Mouse (Mus musculus): ENCODE results near the gene Gfy. TPM values are rescaled to one million over a fixed set of nuclear protein-coding genes. Genes with fewer than 3 reads are reported as not detected.

Gfy gene
- polyA plus RNA-seq, 1 experiment from 2014 or later, result not detected

- Histone ChIP-seq H3K27ac (no peak overlapping the region), H3K9ac (no peak overlapping the region), H3K27me3 (peaks cover 41% of the 10 kb centered on the region), H3K9me3 (0 out of 2 replicates have a peak, but pooled peaks cover 6% of the 10 kb centered on the region), H3K4me2 (replicated peaks) (no peak overlapping the region), H3K4me1 (peaks cover 5% of the 10 kb centered on the region; the same call in 1 of the 2 replicates), H3K36me3 (no peaks in the 10 kb centered on the region), H3K4me3 (no peak overlapping the region)
- ATAC-seq (ENCODE audit: low FRiP score, low read depth), result no peak
- 80% methylated on average over 6 of the region's 6 CpGs for WGBS
These were observed 28.9 kb upstream of the Gfy start for GRCm38 (mm10) chr7:45208260-45208659.

DNA sequence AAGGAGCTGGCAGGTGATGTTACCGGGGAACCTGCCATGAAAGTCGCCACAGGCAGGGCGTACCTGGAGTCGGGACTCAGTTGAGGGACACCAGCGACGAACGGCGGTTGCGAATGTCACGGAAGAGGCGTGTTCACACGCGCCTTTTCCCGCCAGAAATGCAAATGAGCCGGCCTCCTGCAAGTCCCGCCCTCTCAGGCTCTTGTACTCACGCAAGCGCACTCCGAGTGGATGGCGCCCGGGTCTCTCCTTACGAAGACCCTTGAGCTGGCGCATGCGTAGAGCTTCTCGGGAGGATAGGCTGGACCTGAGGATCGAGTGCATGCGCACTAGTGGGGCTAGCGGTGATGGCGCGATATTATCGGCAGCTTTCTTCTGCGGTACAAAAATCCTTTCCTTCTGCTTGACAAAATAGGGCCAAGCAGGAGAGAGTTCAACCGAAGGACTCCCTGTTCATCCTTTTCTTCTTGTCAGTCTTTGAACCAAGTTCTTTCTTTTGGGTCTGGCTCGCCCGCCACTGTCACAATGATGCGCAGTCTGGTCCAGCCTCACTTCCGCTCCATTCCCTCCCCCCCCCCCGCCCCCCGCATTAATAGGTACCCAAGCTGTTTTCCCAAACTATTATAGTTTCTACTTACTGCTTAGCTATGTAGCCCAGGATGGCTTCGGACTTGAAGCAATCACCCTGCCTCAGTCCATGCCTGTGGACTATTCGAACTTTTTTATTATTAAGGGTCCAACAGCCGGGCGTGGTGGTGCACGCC is 25.2 kb upstream of the Gfy start, which contains the start of gene Ccdc155:
TSS of gene Ccdc155 (minus strand) at position 513 of the 764 bp plus-strand sequence.
- Histone ChIP-seq H3K4me1 (no peaks in the 10 kb centered on the region), H3K27ac (peak within 1 kb of the TSS; percentile 56; the same call in 1 of the 2 replicates), H3K27me3 (peaks cover 17% of the 10 kb centered on the region), H3K4me3 (peak within 1 kb of the TSS; percentile 49), H3K36me3 (no peaks in the 10 kb centered on the region), H3K9me3 (0 out of 2 replicates have a peak, but pooled peaks cover 6% of the 10 kb centered on the region), H3K9ac (peak within 1 kb of the TSS; percentile 53), H3K4me2 (replicated peaks) (peak within 1 kb of the TSS; percentile 66)
- 8% methylated on average over 44 of the region's 44 CpGs for WGBS
- ATAC-seq (ENCODE audit: low FRiP score, low read depth), result peak; percentile 97

GRCm38 (mm10) chr7:45202654-45203053 is 23.3 kb upstream of the Gfy start:
- no peaks in the 10 kb centered on the region for H3K9me3 ChIP-seq
- H3K9ac ChIP-seq, result no peak overlapping the region
- H3K27me3 ChIP-seq, result peaks cover 12% of the 10 kb centered on the region; the same call in 1 of the 2 replicates
- ATAC-seq (ENCODE audit: low FRiP score, low read depth), result no peak
- H3K4me2 ChIP-seq (replicated peaks), result no peak overlapping the region
- H3K27ac ChIP-seq, result no peak overlapping the region
- 43% methylated on average over 10 of the region's 10 CpGs for WGBS
- no peaks in the 10 kb centered on the region for H3K36me3 ChIP-seq
- no peaks in the 10 kb centered on the region for H3K4me1 ChIP-seq
- H3K4me3 ChIP-seq, result no peak overlapping the region

DNA sequence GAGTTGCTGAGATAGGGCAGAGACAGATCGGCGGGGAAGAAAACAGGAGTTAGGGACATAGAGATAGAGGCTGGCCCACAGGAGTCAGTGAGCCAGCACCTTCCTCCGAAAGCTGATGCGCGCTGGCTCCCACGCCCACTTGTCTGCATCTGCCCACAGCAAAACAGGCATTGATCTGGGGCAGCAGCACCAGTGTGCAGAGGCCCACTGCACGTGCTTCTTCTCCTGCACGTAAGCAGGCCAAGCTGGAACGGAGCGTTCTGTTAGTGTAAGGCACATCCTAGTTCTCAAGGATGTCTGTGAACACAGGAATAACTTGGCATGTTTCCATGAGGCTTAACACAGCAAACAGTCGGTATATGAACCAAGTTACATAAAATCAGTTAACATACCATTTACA is 19.6 kb upstream of the Gfy start:
- Histone ChIP-seq H3K9ac (no peak overlapping the region), H3K27ac (no peak overlapping the region), H3K4me2 (replicated peaks) (no peak overlapping the region), H3K9me3 (no peaks in the 10 kb centered on the region), H3K27me3 (peaks cover 18% of the 10 kb centered on the region), H3K4me1 (no peaks in the 10 kb centered on the region), H3K36me3 (no peaks in the 10 kb centered on the region), H3K4me3 (no peak overlapping the region)
- WGBS, result 81% methylated on average over 11 of the region's 11 CpGs
- ATAC-seq (ENCODE audit: low FRiP score, low read depth), result no peak

DNA sequence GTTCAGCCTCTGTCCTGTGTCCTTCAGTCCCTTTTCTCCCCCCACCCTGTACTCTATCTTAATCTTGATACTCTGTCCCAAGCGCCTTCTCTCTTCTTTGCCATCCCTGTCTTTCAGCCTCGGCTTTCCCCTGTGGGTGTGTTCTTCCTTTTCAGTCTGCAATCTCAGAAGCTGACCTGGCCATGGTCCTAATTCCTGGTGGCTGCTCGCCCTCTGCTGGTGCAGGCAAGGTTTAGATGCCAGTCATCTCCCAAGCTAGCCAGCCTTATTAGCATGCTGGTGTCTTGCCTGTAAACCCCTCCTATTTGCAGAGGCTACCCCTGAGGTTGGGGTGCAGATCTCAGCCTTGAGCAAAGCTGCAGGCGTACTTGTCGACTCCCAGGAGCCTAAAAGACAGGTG is 19.1 kb upstream of the Gfy start:
- ATAC-seq (ENCODE audit: low FRiP score, low read depth), result no peak
- Histone ChIP-seq H3K9ac (no peak overlapping the region), H3K4me2 (replicated peaks) (no peak overlapping the region), H3K36me3 (no peaks in the 10 kb centered on the region), H3K27me3 (peaks cover 22% of the 10 kb centered on the region), H3K27ac (no peak overlapping the region), H3K4me3 (no peak overlapping the region), H3K4me1 (no peaks in the 10 kb centered on the region), H3K9me3 (no peaks in the 10 kb centered on the region)
- 13% methylated on average over 5 of the region's 5 CpGs for WGBS

DNA sequence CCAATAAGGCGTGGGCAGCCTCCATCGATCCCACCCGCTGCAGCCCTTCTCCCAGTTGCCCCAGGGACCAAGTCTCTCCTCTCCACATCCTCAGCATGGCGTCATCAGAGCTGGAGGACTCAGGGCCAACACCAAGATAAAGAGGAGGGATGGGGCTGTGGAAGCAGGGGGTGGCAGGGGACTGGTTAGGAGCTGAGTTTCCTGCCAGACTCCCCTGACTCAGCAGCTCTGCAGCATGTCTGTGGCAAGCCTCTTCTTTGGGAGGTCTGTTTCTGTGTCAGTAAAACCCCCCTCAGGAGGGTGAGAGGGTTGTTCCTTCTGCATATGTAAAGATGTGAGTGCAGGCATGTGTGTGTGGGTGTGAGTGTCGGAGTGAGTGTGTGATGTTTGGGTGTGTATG is 17.6 kb upstream of the Gfy start:
- 0 out of 2 replicates have a peak overlapping the region, but pooled peaks have one; percentile 39 for H3K9ac ChIP-seq
- no peak overlapping the region for H3K27ac ChIP-seq
- peaks cover 17% of the 10 kb centered on the region; the same call in 1 of the 2 replicates for H3K27me3 ChIP-seq
- peaks cover 4% of the 10 kb centered on the region for H3K4me1 ChIP-seq
- no peak for ATAC-seq (ENCODE audit: low FRiP score, low read depth)
- H3K9me3 ChIP-seq, result no peaks in the 10 kb centered on the region
- H3K4me3 ChIP-seq, result no peak overlapping the region
- no peak overlapping the region for H3K4me2 ChIP-seq (replicated peaks)
- no peaks in the 10 kb centered on the region for H3K36me3 ChIP-seq
- WGBS, result 68% methylated on average over 5 of the region's 5 CpGs

- no peaks in the 10 kb centered on the region for H3K36me3 ChIP-seq
- H3K27ac ChIP-seq, result no peak overlapping the region
- peaks cover 12% of the 10 kb centered on the region for H3K4me1 ChIP-seq
- no peak overlapping the region for H3K4me2 ChIP-seq (replicated peaks)
- H3K27me3 ChIP-seq, result peaks cover 17% of the 10 kb centered on the region; the same call in 1 of the 2 replicates
- H3K9me3 ChIP-seq, result no peaks in the 10 kb centered on the region
- 87% methylated on average over 4 of the region's 4 CpGs for WGBS
- H3K4me3 ChIP-seq, result no peak overlapping the region
- ATAC-seq (ENCODE audit: low FRiP score, low read depth), result no peak
- no peak overlapping the region for H3K9ac ChIP-seq
These were observed 16.8 kb upstream of the Gfy start for GRCm38 (mm10) chr7:45196176-45196535.

GRCm38 (mm10) chr7:45195341-45196175 is 16.2 kb upstream of the Gfy start:
- no peak overlapping the region for H3K4me2 ChIP-seq (replicated peaks)
- H3K27ac ChIP-seq, result no peak overlapping the region
- peaks cover 13% of the 10 kb centered on the region for H3K4me1 ChIP-seq
- no peak overlapping the region for H3K4me3 ChIP-seq
- no peaks in the 10 kb centered on the region for H3K36me3 ChIP-seq
- peaks cover 17% of the 10 kb centered on the region; the same call in 1 of the 2 replicates for H3K27me3 ChIP-seq
- no peak overlapping the region for H3K9ac ChIP-seq
- 53% methylated on average over 13 of the region's 13 CpGs for WGBS
- no peaks in the 10 kb centered on the region for H3K9me3 ChIP-seq
- no peak for ATAC-seq (ENCODE audit: low FRiP score, low read depth)

- Histone ChIP-seq H3K9me3 (no peaks in the 10 kb centered on the region), H3K4me1 (peaks cover 13% of the 10 kb centered on the region), H3K4me2 (replicated peaks) (no peak overlapping the region), H3K27me3 (peaks cover 26% of the 10 kb centered on the region), H3K27ac (no peak overlapping the region), H3K4me3 (no peak overlapping the region), H3K36me3 (no peaks in the 10 kb centered on the region), H3K9ac (peak overlapping the region; percentile 19; the same call in 1 of the 2 replicates)
- 69% methylated on average over 17 of the region's 17 CpGs for WGBS
- ATAC-seq (ENCODE audit: low FRiP score, low read depth), result no peak
These were observed 14.8 kb upstream of the Gfy start for GRCm38 (mm10) chr7:45193871-45194785.

GRCm38 (mm10) chr7:45193406-45193805 is 14.0 kb upstream of the Gfy start:
- 63% methylated on average over 5 of the region's 5 CpGs for WGBS
- Histone ChIP-seq H3K9me3 (no peaks in the 10 kb centered on the region), H3K9ac (no peak overlapping the region; the same call in 1 of the 2 replicates), H3K36me3 (no peaks in the 10 kb centered on the region), H3K4me2 (replicated peaks) (no peak overlapping the region), H3K27me3 (peaks cover 33% of the 10 kb centered on the region), H3K27ac (no peak overlapping the region), H3K4me3 (no peak overlapping the region), H3K4me1 (peaks cover 13% of the 10 kb centered on the region)
- ATAC-seq (ENCODE audit: low FRiP score, low read depth), result no peak

DNA sequence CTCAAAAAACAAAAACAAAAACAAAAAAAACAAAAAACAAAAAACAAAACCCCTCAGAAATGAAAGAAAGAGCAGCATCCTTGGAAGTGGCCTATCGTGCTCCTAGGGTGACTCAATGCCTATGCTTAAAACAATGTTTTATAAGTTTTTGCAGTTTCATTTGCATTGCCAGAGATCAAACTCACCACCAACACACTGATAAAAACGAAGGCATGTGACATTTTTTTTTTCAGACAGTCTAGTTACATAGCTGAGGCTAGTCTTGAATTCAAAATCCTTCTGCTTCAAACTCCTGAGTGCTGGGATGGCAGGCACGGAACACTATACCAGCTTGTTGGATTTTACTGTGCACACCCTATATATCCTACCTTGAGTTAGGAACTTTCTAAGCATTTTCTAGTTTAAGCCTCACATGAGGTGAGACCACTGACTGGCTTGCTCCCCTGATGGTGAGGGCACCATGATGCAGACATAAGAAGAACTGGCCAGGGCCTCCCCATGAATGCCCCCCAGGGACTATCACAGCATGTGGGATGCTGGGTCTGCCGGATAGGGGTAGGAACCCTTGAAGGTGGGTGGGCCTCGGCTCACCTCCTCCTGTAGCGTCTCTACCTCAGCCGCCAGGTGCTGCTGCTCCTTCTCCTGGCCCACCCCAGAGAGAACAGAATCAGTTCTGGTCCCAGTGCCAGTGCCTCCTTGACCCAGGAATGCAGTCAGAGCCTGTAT is 13.4 kb upstream of the Gfy start:
- Histone ChIP-seq H3K4me2 (replicated peaks) (no peak overlapping the region), H3K9ac (0 out of 2 replicates have a peak overlapping the region, but pooled peaks have one; percentile 19), H3K27ac (no peak overlapping the region), H3K4me1 (peaks cover 13% of the 10 kb centered on the region), H3K27me3 (peaks cover 37% of the 10 kb centered on the region), H3K9me3 (no peaks in the 10 kb centered on the region), H3K4me3 (no peak overlapping the region), H3K36me3 (no peaks in the 10 kb centered on the region)
- WGBS, result 85% methylated on average over 7 of the region's 7 CpGs
- ATAC-seq (ENCODE audit: low FRiP score, low read depth), result no peak
